Mouse (Mus musculus) forebrain, embryonic 11.5 days (tissue): ENCODE measurements around the gene Vcp. TPM values are rescaled to one million over a fixed set of nuclear protein-coding genes. Genes with fewer than 3 reads are reported as not detected.
"Not testable (repeated sequence)": the region's sequence is repeated elsewhere in the genome, so short reads cannot be mapped to it uniquely, and the experiment has no call there.

Experiments
- ATAC-seq: fragments of 200-750 bp; cut with Nextera tagmentation; replicated peaks from 2 replicates; pipeline ENCODE4 v1.8.0; 2017; ENCODE audit warnings: moderate TSS enrichment; ENCODE audit not compliant: low FRiP score
- DNase-seq: peaks from one replicate; pipeline ENCODE4 v3.0.0-alpha.2; 2017; ENCODE audit warnings: low spot score
- H3K27ac ChIP-seq: fragments of 300-500 bp; sonication (generic); 2 replicates; pipeline ENCODE4 v1.5.1; 2014; ENCODE audit warnings: low read depth, low read length
- H3K27me3 ChIP-seq: fragments of 300-500 bp; sonication (generic); 2 replicates; pipeline ENCODE4 v1.6.1; 2014; ENCODE audit warnings: mild to moderate bottlenecking, low read length, mixed read lengths; ENCODE audit not compliant: control insufficient read depth, insufficient read depth
- H3K36me3 ChIP-seq: fragments of 300-500 bp; sonication (generic); 2 replicates; pipeline ENCODE4 v1.6.1; 2014; ENCODE audit warnings: mild to moderate bottlenecking, low read length, moderate library complexity, mixed read lengths; ENCODE audit not compliant: control insufficient read depth, insufficient read depth
- H3K4me1 ChIP-seq: fragments of 300-500 bp; sonication (generic); replicated peaks from 2 replicates; pipeline ENCODE4 v1.6.1; 2014; ENCODE audit warnings: low read length, mixed read lengths; ENCODE audit not compliant: control insufficient read depth, insufficient read depth
- H3K4me2 ChIP-seq: fragments of 300-500 bp; sonication (generic); 2 replicates; pipeline ENCODE4 v1.6.1; 2014; ENCODE audit warnings: low read depth, mild to moderate bottlenecking, low read length, moderate library complexity, mixed read lengths; ENCODE audit not compliant: severe bottlenecking
- H3K4me3 ChIP-seq: fragments of 300-500 bp; sonication (generic); 2 replicates; pipeline ENCODE4 v1.5.1; 2014; ENCODE audit warnings: low read depth, low read length
- H3K9ac ChIP-seq: fragments of 300-500 bp; sonication (generic); 2 replicates; pipeline ENCODE4 v1.6.1; 2014; ENCODE audit warnings: low read length
- H3K9me3 ChIP-seq: fragments of 300-500 bp; sonication (generic); 2 replicates; pipeline ENCODE4 v1.6.1; 2016; ENCODE audit warnings: low read length, mixed read lengths; ENCODE audit not compliant: control insufficient read depth
- WGBS: fragments of 180-500 bp; shearing (Covaris S2); extraction: QIAGEN DNeasy Blood & Tissue Kit; methylation state at CpG from one replicate; pipeline ENCODE4 v1.1.7; 2014; 5-methylcytosine and 5-hydroxymethylcytosine counted together
- polyA plus RNA-seq: library from polyadenylated mRNA; unstranded; fragments of >200 nt; fragmentation: Nextera tagmentation; extraction: Ambion mirVana; gene quantifications from 2 replicates; pipeline ENCODE4 v1.2.1, GENCODE M21; 2014

The Vcp gene
- polyA plus RNA-seq, 1 experiment from 2014 or later, result 653 TPM

DNA sequence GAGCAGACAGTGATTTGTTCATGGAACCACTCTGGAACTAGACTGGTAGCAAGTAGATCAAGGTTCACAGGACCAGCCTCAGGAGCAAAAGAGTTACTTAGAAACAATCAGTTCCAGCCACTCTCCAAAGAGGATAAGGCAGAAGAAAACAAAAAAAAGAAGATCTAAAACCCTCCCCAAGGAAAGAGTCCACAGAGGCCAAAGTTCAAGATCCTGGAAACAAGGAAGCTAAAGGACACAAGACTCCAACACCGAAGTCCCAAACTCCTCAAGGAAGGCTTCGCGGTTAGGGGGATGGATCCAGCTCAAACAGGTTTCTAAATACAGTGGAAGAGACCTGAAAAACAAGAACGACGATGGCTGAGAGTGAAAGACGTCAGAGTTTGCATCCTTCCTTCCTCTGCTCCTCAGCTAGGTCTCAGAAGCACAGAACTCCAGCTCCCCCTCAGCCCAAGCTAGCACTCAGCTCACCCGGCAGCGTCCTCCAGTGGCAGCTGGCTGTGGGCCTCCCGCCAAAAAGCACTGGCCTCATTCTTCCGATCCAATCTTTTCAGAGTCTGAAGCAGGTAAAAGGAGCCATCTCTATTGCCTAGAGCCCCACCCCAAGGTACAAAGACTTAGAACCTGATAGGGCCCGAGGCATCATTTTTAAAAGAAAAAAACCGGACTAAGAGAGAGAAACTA lies 2.6 kb upstream of the Vcp start:
- Histone ChIP-seq H3K4me2 (no peak overlapping the region), H3K27me3 (no peaks in the 10 kb centered on the region), H3K9me3 (no peaks in the 10 kb centered on the region), H3K9ac (no peak overlapping the region), H3K4me1 (peaks cover 6% of the 10 kb centered on the region; the same call in 1 of the 2 replicates), H3K36me3 (no peaks in the 10 kb centered on the region; the same call in 1 of the 2 replicates), H3K4me3 (no peak overlapping the region), H3K27ac (no peak overlapping the region)
- WGBS, result 84% methylated on average over 12 of the region's 12 CpGs
- DNase-seq (no peak), ATAC-seq (no peak)

DNA sequence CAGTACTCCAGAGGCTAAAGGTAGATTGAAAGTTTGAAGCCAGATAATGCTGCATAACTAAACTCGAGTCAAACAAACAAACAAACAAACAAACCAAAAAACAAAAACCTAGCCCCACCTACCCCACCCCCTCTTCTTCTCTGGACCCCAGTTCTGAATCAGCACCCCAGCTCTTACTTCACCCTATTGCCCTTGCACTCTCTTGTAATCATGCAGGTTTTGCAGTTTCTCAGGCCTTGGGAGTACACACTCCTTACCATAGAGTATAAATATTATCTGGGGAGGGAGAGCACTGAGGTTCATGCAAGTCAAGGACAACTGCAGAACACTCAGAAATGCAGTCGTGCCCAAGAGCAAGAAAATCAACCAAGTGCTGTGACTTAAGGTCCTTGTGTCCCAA lies 965 bp upstream of the Vcp start:
- 0 out of 2 replicates have a peak overlapping the region, but pooled peaks have one; percentile 94 for H3K4me3 ChIP-seq
- peak overlapping the region; percentile 92 for H3K27ac ChIP-seq
- no peaks in the 10 kb centered on the region for H3K27me3 ChIP-seq
- 93% methylated on average over 2 of the region's 2 CpGs for WGBS
- H3K36me3 ChIP-seq, result no peaks in the 10 kb centered on the region; the same call in 1 of the 2 replicates
- DNase-seq (no peak), ATAC-seq (no peak)
- H3K4me2 ChIP-seq, result no peak overlapping the region
- H3K4me1 ChIP-seq, result peaks cover 7% of the 10 kb centered on the region; the same call in 1 of the 2 replicates
- H3K9ac ChIP-seq, result no peak overlapping the region
- H3K9me3 ChIP-seq, result no peaks in the 10 kb centered on the region

DNA sequence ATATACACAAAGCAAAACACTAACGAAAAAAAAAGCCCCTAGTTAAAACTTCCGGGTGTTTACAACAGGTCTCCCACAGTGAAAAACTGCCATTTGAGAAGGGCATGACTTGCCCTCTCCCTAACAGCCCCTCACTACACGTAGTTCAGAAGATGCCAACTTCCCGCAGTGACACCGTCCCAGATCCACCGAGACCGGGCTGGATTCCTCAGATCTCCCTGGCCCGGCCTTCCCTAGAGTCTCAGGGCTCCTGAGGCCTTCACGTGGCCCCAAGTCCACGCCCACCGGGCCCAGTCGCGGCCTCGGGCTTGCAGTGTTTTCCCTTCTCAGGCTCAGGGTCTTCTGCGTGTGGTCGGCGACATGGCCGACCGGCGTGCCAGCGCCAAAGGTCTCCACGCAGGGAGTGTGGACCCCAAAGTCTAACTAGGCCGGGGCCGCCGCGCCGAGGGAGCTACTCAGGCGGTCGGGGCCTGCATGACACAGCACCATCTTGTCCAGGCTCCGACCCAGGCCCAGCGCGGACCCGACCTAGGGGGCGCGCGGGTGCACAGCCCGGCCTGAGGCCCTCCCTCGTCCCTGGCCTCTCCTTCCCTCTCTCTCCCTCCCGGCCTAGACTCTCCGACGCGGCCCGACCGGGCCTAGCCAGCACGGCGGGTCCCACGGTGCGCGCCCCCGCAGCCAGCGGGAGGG lies 711 bp downstream of the Vcp start:
- H3K27ac ChIP-seq, result peak overlapping the region; percentile 89
- peak overlapping the region; percentile 78 for H3K9ac ChIP-seq
- no peaks in the 10 kb centered on the region for H3K9me3 ChIP-seq
- peaks cover 6% of the 10 kb centered on the region; the same call in 1 of the 2 replicates for H3K36me3 ChIP-seq
- peak overlapping the region; percentile 83 for H3K4me2 ChIP-seq
- no peaks in the 10 kb centered on the region for H3K27me3 ChIP-seq
- under 1% methylated on average over 49 of the region's 51 CpGs for WGBS
- H3K4me1 ChIP-seq, result peaks cover 7% of the 10 kb centered on the region; the same call in 1 of the 2 replicates
- DNase-seq (peak; percentile 90), ATAC-seq (peak; percentile 85)
- H3K4me3 ChIP-seq, result peak overlapping the region; percentile 94

DNA sequence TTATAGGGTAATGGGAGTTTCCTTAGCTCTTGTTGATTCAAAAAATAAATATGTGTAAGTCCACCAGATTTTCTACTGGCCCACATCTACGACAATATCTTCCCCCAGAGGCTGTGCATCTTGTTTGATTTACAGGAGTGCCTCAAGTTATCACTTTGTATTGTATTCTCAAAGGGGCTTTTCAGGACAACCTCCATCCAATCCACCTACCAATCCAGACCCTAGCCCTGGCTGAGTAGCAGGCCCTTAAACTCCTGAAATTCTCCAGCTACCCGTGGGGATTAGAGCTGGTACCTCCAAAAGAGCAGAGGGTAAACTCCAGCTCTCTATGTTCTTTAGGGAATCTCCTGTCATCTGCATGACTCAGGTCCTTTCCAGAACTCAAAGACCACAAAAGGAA lies 2.3 kb downstream of the Vcp start:
- H3K9ac ChIP-seq, result 0 out of 2 replicates have a peak overlapping the region, but pooled peaks have one; percentile 23
- 82% methylated on average over 2 of the region's 2 CpGs for WGBS

DNA sequence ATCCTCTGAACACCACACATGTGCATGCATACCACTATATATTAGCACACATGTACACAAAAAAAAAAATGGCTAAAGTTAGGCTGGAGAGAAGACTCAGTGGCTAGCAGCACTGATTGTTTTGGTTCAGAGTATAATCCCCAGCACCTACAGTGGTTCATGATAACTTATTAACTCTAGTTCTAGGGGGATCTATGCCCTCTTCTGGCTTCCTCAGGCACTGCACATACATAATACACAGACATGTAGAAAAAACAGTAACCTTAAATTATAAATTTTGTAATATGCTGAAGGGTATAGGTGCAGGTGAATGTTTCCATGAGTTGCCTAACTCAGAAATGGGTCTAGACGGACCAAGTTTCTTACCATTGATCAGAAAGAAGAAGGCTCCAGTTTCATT lies 12.0 kb downstream of the Vcp start:
- Histone ChIP-seq H3K27me3 (no peaks in the 10 kb centered on the region), H3K4me3 (no peak overlapping the region), H3K36me3 (peaks cover 30% of the 10 kb centered on the region), H3K4me2 (no peak overlapping the region), H3K27ac (no peak overlapping the region), H3K4me1 (no peaks in the 10 kb centered on the region), H3K9ac (no peak overlapping the region), H3K9me3 (no peaks in the 10 kb centered on the region)
- DNase-seq (no peak), ATAC-seq (no peak)
- 86% methylated on average over 1 of the region's 1 CpGs for WGBS

More for the DNA sequence above, 2.3 kb downstream of the Vcp start:
- Histone ChIP-seq H3K4me3 (peak overlapping the region; percentile 94; the same call in 1 of the 2 replicates), H3K9me3 (no peaks in the 10 kb centered on the region), H3K27me3 (no peaks in the 10 kb centered on the region), H3K27ac (no peak overlapping the region), H3K36me3 (peaks cover 15% of the 10 kb centered on the region; the same call in 1 of the 2 replicates), H3K4me2 (peak overlapping the region; percentile 83; the same call in 1 of the 2 replicates), H3K4me1 (peaks cover 7% of the 10 kb centered on the region; the same call in 1 of the 2 replicates)
- ATAC-seq (no peak), DNase-seq (no peak)

DNA sequence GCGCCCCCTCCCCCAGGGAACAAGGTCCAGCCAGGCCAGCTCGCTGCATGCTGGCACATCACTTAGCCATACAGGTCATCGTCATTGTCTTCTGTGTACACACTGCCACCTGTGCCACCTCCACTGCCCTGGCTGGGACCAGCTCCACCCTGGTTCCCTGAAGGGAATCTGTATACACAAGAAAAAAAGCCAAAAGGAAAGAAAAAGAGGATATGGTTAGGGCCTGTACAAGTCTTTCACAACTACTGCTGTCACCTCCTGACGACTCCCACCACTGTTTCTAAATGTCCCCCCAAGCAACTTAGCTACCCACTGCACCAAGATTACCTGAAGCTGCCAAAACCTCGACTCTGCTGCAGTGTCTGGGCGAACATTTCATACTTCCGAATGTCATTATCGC lies 19.8 kb downstream of the Vcp start:
- H3K36me3 ChIP-seq, result peaks cover 13% of the 10 kb centered on the region; the same call in 1 of the 2 replicates
- 91% methylated on average over 7 of the region's 8 CpGs for WGBS
- not testable (repeated sequence) for H3K27ac ChIP-seq, H3K9me3 ChIP-seq, H3K4me2 ChIP-seq, H3K27me3 ChIP-seq, H3K4me1 ChIP-seq, H3K4me3 ChIP-seq, ATAC-seq, H3K9ac ChIP-seq, DNase-seq

DNA sequence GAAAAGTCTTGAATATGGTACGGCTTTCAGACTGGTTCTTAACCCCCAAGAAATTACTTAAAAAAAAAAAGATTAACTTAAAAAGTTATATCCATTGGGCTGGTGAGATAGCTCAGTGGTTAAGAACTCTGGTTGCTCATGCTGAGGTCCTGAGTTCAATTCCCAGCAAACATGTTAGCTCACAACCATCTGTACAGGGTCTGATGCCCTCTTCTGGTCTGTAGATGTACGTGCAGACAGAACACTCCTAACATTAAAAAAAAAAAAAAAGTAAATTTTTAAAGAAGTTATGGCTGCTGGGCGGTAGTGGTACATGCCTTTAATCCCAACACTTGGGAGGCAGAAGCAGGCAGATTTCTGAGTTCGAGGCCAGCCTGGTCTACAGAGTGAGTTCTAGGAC lies 22.2 kb downstream of the Vcp start:
- Histone ChIP-seq H3K27me3 (no peaks in the 10 kb centered on the region), H3K9ac (no peak overlapping the region), H3K4me3 (no peak overlapping the region), H3K9me3 (no peaks in the 10 kb centered on the region), H3K4me1 (no peaks in the 10 kb centered on the region), H3K4me2 (no peak overlapping the region), H3K36me3 (peaks cover 2% of the 10 kb centered on the region; the same call in 1 of the 2 replicates), H3K27ac (no peak overlapping the region)
- DNase-seq (no peak), ATAC-seq (no peak)
- WGBS, result 93% methylated on average over 4 of the region's 4 CpGs

DNA sequence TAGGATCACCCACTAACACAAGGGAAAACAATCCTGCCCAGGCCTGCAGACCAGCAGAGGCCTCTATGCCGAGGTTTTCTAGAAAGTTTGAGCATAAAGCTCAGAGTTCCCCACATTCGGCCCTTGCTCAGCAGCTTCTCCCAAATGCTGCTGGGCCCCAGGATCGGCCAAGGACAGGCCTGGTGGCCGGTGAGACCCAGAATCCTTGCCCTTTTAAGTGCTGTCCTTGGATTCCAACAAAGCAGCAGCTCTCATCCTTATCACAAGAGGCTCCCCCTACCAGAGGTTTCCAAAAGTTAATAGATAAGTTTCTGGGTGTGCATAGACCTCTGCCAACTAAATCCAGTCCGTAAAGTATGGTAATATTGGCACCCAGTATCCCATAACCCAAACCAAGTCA lies 26.4 kb downstream of the Vcp start:
- 89% methylated on average over 5 of the region's 5 CpGs for WGBS
- Histone ChIP-seq H3K36me3 (no peaks in the 10 kb centered on the region; the same call in 1 of the 2 replicates), H3K4me1 (no peaks in the 10 kb centered on the region), H3K27me3 (no peaks in the 10 kb centered on the region), H3K9ac (no peak overlapping the region), H3K9me3 (no peaks in the 10 kb centered on the region), H3K4me3 (no peak overlapping the region), H3K4me2 (no peak overlapping the region), H3K27ac (no peak overlapping the region)
- no peak for DNase-seq
- ATAC-seq, result no peak
